Mouse (Mus musculus) fat pad, adult 2 months (tissue): Measurements from ENCODE around the gene Rbm42.

Experiments
- DNase-seq: peaks from one replicate; pipeline ENCODE4 v3.0.0-alpha.2; 2011; ENCODE audit warnings: low read depth, low spot score; ENCODE audit errors: extremely low read depth

The Rbm42 gene

GRCm38 (mm10) chr7:30649591-30650540 lies at the start of gene Rbm42:
Rbm42 (minus strand) TSS chr7:30650317.
- DNase-seq = peak; percentile 91

- no peak for DNase-seq
These were observed 48.5 kb upstream of the Rbm42 start, which contains the start of gene 2200002J24Rik for GRCm38 (mm10) chr7:30698589-30698988. 2200002J24Rik (plus strand) TSS chr7:30698926.

GRCm38 (mm10) chr7:30698101-30698500 lies 48.0 kb upstream of the Rbm42 start:
- DNase-seq = no peak

GRCm38 (mm10) chr7:30688325-30688724 lies 38.2 kb upstream of the Rbm42 start:
- DNase-seq = no peak

- DNase-seq = no peak
These were observed 33.3 kb upstream of the Rbm42 start for GRCm38 (mm10) chr7:30683425-30683824.

- no peak for DNase-seq
These were observed 31.8 kb upstream of the Rbm42 start for GRCm38 (mm10) chr7:30681897-30682296.

- DNase-seq = no peak
These were observed 28.3 kb upstream of the Rbm42 start for GRCm38 (mm10) chr7:30678263-30678975.

GRCm38 (mm10) chr7:30671480-30671879 lies 21.4 kb upstream of the Rbm42 start, which contains the start of gene Pmis2:
Pmis2 (minus strand) TSS chr7:30671605.
- DNase-seq = no peak

- DNase-seq = no peak
These were observed 19.1 kb upstream of the Rbm42 start for GRCm38 (mm10) chr7:30669229-30669628.

GRCm38 (mm10) chr7:30665321-30665720 lies 15.2 kb upstream of the Rbm42 start:
- no peak for DNase-seq

GRCm38 (mm10) chr7:30664529-30665200 lies 14.5 kb upstream of the Rbm42 start, which contains the start of gene Haus5:
Haus5 (minus strand) TSS chr7:30664994.
- no peak for DNase-seq

- DNase-seq = no peak
These were observed 11.0 kb downstream of the Rbm42 start for GRCm38 (mm10) chr7:30639083-30639482.

GRCm38 (mm10) chr7:30636395-30636794 lies 13.7 kb downstream of the Rbm42 start:
- DNase-seq = no peak

- no peak for DNase-seq
These were observed 14.4 kb downstream of the Rbm42 start, which contains the start of gene Etv2 for GRCm38 (mm10) chr7:30635752-30636151. Etv2 (minus strand) TSS chr7:30635852.

- no peak for DNase-seq
These were observed 15.5 kb downstream of the Rbm42 start for GRCm38 (mm10) chr7:30634621-30635020.

- DNase-seq = no peak
These were observed 16.2 kb downstream of the Rbm42 start for GRCm38 (mm10) chr7:30633762-30634412.

GRCm38 (mm10) chr7:30629013-30629412 lies 21.1 kb downstream of the Rbm42 start:
- no peak for DNase-seq

GRCm38 (mm10) chr7:30626647-30627046 lies 23.5 kb downstream of the Rbm42 start:
- no peak for DNase-seq

- DNase-seq = peak; percentile 64
These were observed 24.4 kb downstream of the Rbm42 start, which contains the start of gene Cox6b1 for GRCm38 (mm10) chr7:30625530-30626384. Cox6b1 (minus strand) TSS chr7:30626151.
